In genomic region chr4:133592570-133592969, GRCm38 (mm10) we compare ENCODE assay signal across 10 mouse cellular contexts. TPM values are rescaled to one million over a fixed set of nuclear protein-coding genes. Genes with fewer than 3 reads are reported as not detected.
DNase-seq lines count a peak whose midpoint lies in the region; ATAC-seq and TF ChIP-seq lines count a peak whose summit lies in the region.
"Had no signal": no experiment of that assay in that cellular context is flagged by ENCODE, and none has a peak within 500 bp of the region (broad histone marks: within the 10 kb centered on the region; RNA-seq: fewer than 3 reads in every experiment).

No protein-coding gene starts in this region.

- no peak overlapping the region for H3K27ac ChIP-seq in forebrain, embryonic 10.5 days
- no peak overlapping the region for H3K27ac ChIP-seq in forebrain, embryonic 15.5 days (replicated peaks)
- no peak overlapping the region for H3K27ac ChIP-seq in kidney, embryonic 16.5 days (ENCODE audit: low read length)
- H3K27ac ChIP-seq in lung, embryonic 16.5 days (ENCODE audit: low read length): no peak overlapping the region
- no peak overlapping the region for H3K27ac ChIP-seq in small intestine, adult 2 months (ENCODE audit: insufficient read depth, low read depth, low read length)

- no peak for ATAC-seq in forebrain, embryonic 15.5 days (replicated peaks)
- ATAC-seq in granulocyte monocyte progenitor cell, adult 5-6 weeks (replicated peaks; ENCODE audit: poor library complexity, severe bottlenecking): peak; percentile 80
- peak; percentile 65 for ATAC-seq in kidney, embryonic 16.5 days (ENCODE audit: low FRiP score, low TSS enrichment)
- peak; percentile 67 for ATAC-seq in lung, embryonic 16.5 days (ENCODE audit: low read depth)
- ATAC-seq: Patski had no signal

- peaks cover 58% of the 10 kb centered on the region for H3K36me3 ChIP-seq in forebrain, embryonic 10.5 days (replicated peaks)
- H3K36me3 ChIP-seq in forebrain, embryonic 15.5 days: peaks cover 32% of the 10 kb centered on the region
- H3K36me3 ChIP-seq in kidney, embryonic 16.5 days (ENCODE audit: insufficient read depth, low read length): peaks cover 36% of the 10 kb centered on the region
- H3K36me3 ChIP-seq in lung, embryonic 16.5 days (ENCODE audit: control insufficient read depth, insufficient read depth, low read length): peaks cover 15% of the 10 kb centered on the region
- H3K36me3 ChIP-seq in small intestine, adult 2 months (ENCODE audit: control insufficient read depth, insufficient read depth, low read length): peaks cover 31% of the 10 kb centered on the region

- H3K4me2 ChIP-seq in forebrain, embryonic 15.5 days (replicated peaks): no peak overlapping the region
- H3K4me2 ChIP-seq in kidney, embryonic 16.5 days (replicated peaks; ENCODE audit: low read depth, low read length): no peak overlapping the region
- H3K4me2 ChIP-seq in lung, embryonic 16.5 days (ENCODE audit: low read depth, low read length): no peak overlapping the region

- 0 out of 2 replicates have a peak, but pooled peaks cover 7% of the 10 kb centered on the region for H3K4me1 ChIP-seq in forebrain, embryonic 10.5 days
- no peaks in the 10 kb centered on the region for H3K4me1 ChIP-seq in forebrain, embryonic 15.5 days
- H3K4me1 ChIP-seq in kidney, embryonic 16.5 days (ENCODE audit: insufficient read depth, low read length): 0 out of 2 replicates have a peak, but pooled peaks cover 3% of the 10 kb centered on the region
- no peaks in the 10 kb centered on the region for H3K4me1 ChIP-seq in lung, embryonic 16.5 days (replicated peaks; ENCODE audit: control insufficient read depth, insufficient read depth, low read length)
- H3K4me1 ChIP-seq in small intestine, adult 2 months (ENCODE audit: control insufficient read depth, insufficient read depth, insufficient read length, low read length): no peaks in the 10 kb centered on the region

- TF ChIP-seq POLR2A in small intestine, adult 2 months (IDR thresholded peaks at IDR 0.05; ENCODE audit: low read depth, low read length): no peak

- peaks cover 7% of the 10 kb centered on the region for H3K27me3 ChIP-seq in forebrain, embryonic 10.5 days (ENCODE audit: poor library complexity, severe bottlenecking)
- peaks cover 5% of the 10 kb centered on the region; the same call in 1 of the 2 replicates for H3K27me3 ChIP-seq in forebrain, embryonic 15.5 days
- H3K27me3 ChIP-seq in kidney, embryonic 16.5 days (ENCODE audit: insufficient read depth, low read length): no peaks in the 10 kb centered on the region
- H3K27me3 ChIP-seq in lung, embryonic 16.5 days (ENCODE audit: control insufficient read depth, insufficient read depth, low read depth, low read length): no peaks in the 10 kb centered on the region
- no peaks in the 10 kb centered on the region for H3K27me3 ChIP-seq in small intestine, adult 2 months (ENCODE audit: control insufficient read depth, insufficient read depth, low read length)
- H3K27me3 ChIP-seq: Patski had no signal

- no peak overlapping the region for H3K4me3 ChIP-seq in forebrain, embryonic 10.5 days
- no peak overlapping the region for H3K4me3 ChIP-seq in forebrain, embryonic 15.5 days
- no peak overlapping the region for H3K4me3 ChIP-seq in kidney, embryonic 16.5 days (ENCODE audit: low read length)
- no peak overlapping the region for H3K4me3 ChIP-seq in lung, embryonic 16.5 days (ENCODE audit: low read length)
- no peak overlapping the region for H3K4me3 ChIP-seq in small intestine, adult 2 months (ENCODE audit: low read depth, low read length)

- H3K9ac ChIP-seq in forebrain, embryonic 15.5 days (replicated peaks): no peak overlapping the region
- no peak overlapping the region for H3K9ac ChIP-seq in kidney, embryonic 16.5 days (replicated peaks; ENCODE audit: low read length)
- H3K9ac ChIP-seq in lung, embryonic 16.5 days (ENCODE audit: low read length): no peak overlapping the region

- H3K9me3 ChIP-seq in forebrain, embryonic 10.5 days: no peaks in the 10 kb centered on the region
- no peaks in the 10 kb centered on the region for H3K9me3 ChIP-seq in forebrain, embryonic 15.5 days
- H3K9me3 ChIP-seq in kidney, embryonic 16.5 days (ENCODE audit: low read length): no peaks in the 10 kb centered on the region
- H3K9me3 ChIP-seq in lung, embryonic 16.5 days (ENCODE audit: control insufficient read depth, low read length): no peaks in the 10 kb centered on the region

- DNase-seq in forebrain, embryonic 10.5 days (ENCODE audit: extremely low spot score, low spot score): peak; percentile 71
- peak; percentile 58 to 66 for DNase-seq in CD8-positive naive resting alpha-beta T cell, adult 2 months (ENCODE audit: low read depth in 2 of 2, low spot score in 2 of 2)
- peak; percentile 68 for DNase-seq in cerebellum, adult 9-10 months

- 35% methylated on average over 7 of the region's 7 CpGs for WGBS in forebrain, embryonic 10.5 days
- 30% methylated on average over 7 of the region's 7 CpGs for WGBS in forebrain, embryonic 15.5 days
- 30% methylated on average over 7 of the region's 7 CpGs for WGBS in kidney, embryonic 16.5 days
- WGBS in lung, embryonic 16.5 days: 28% methylated on average over 7 of the region's 7 CpGs
- 21% methylated on average over 7 of the region's 7 CpGs for WGBS in small intestine, adult 2 months

- TF ChIP-seq CTCF in small intestine, adult 2 months (IDR thresholded peaks at IDR 0.05; ENCODE audit: extremely low read depth, insufficient read length, insufficient replicate concordance, low read depth, low read length): peak; percentile 94; the same call in 1 of the 2 replicates

RNA-seq across cellular contexts. Expression of gene Gpn2, which starts 8.4 kb away (rescaled TPM):
- polyA plus RNA-seq in forebrain, embryonic 10.5 days (2016; fragmentation: Nextera tagmentation; extraction: Ambion mirVana): 27.2 and 30.3 TPM in 2 replicates
- 24.0 and 25.7 TPM in 2 replicates for polyA plus RNA-seq in forebrain, embryonic 15.5 days (2015; fragmentation: Nextera tagmentation; extraction: Ambion mirVana)
- total RNA-seq in granulocyte monocyte progenitor cell, adult 5-6 weeks (2014; fragmentation: Nextera tagmentation): 11.5 and 16.2 TPM in 2 replicates
- total RNA-seq in granulocyte monocyte progenitor cell, adult 5-6 weeks (2017): 21.3 and 27.2 TPM in 2 replicates
- polyA plus RNA-seq in kidney, embryonic 16.5 days (2015; fragmentation: Nextera tagmentation; extraction: Ambion mirVana): 20.9 and 21.0 TPM in 2 replicates
- 17.1 and 18.9 TPM in 2 replicates for polyA plus RNA-seq in lung, embryonic 16.5 days (2015; fragmentation: Nextera tagmentation; extraction: Ambion mirVana)
- 40.7 and 77.8 TPM in 2 replicates for polyA plus RNA-seq in small intestine, adult 2 months (2012; rRNA removed)

RNA-seq across cellular contexts. Expression of gene Sfn, which starts 9.4 kb away (rescaled TPM):
- 9.0 and 9.5 TPM in 2 replicates for polyA plus RNA-seq in forebrain, embryonic 10.5 days (2016; fragmentation: Nextera tagmentation; extraction: Ambion mirVana)
- 0.97 and 1.1 TPM in 2 replicates for polyA plus RNA-seq in forebrain, embryonic 15.5 days (2015; fragmentation: Nextera tagmentation; extraction: Ambion mirVana)
- 2.8 and 3.1 TPM in 2 replicates for total RNA-seq in granulocyte monocyte progenitor cell, adult 5-6 weeks (2014; fragmentation: Nextera tagmentation)
- total RNA-seq in granulocyte monocyte progenitor cell, adult 5-6 weeks (2017): 3.6 and 4.3 TPM in 2 replicates
- 20.7 and 21.4 TPM in 2 replicates for polyA plus RNA-seq in kidney, embryonic 16.5 days (2015; fragmentation: Nextera tagmentation; extraction: Ambion mirVana)
- polyA plus RNA-seq in lung, embryonic 16.5 days (2015; fragmentation: Nextera tagmentation; extraction: Ambion mirVana): 21.6 and 29.3 TPM in 2 replicates
- 175 and 423 TPM in 2 replicates for polyA plus RNA-seq in small intestine, adult 2 months (2012; rRNA removed)

RNA-seq across cellular contexts. Expression of gene Gpatch3, which starts 18.0 kb away (rescaled TPM):
- polyA plus RNA-seq in forebrain, embryonic 10.5 days (2016; fragmentation: Nextera tagmentation; extraction: Ambion mirVana): 10.0 and 10.4 TPM in 2 replicates
- polyA plus RNA-seq in forebrain, embryonic 15.5 days (2015; fragmentation: Nextera tagmentation; extraction: Ambion mirVana): 7.9 and 9.0 TPM in 2 replicates
- total RNA-seq in granulocyte monocyte progenitor cell, adult 5-6 weeks (2014; fragmentation: Nextera tagmentation): 4.2 and 17.8 TPM in 2 replicates
- total RNA-seq in granulocyte monocyte progenitor cell, adult 5-6 weeks (2017): 18.3 and 23.7 TPM in 2 replicates
- 7.5 and 8.3 TPM in 2 replicates for polyA plus RNA-seq in kidney, embryonic 16.5 days (2015; fragmentation: Nextera tagmentation; extraction: Ambion mirVana)
- polyA plus RNA-seq in lung, embryonic 16.5 days (2015; fragmentation: Nextera tagmentation; extraction: Ambion mirVana): 5.6 and 6.5 TPM in 2 replicates
- 4.1 and 7.3 TPM in 2 replicates for polyA plus RNA-seq in small intestine, adult 2 months (2012; rRNA removed)

RNA-seq across cellular contexts. Expression of gene Nr0b2, which starts 39.4 kb away (rescaled TPM):
- polyA plus RNA-seq in forebrain, embryonic 10.5 days (2016; fragmentation: Nextera tagmentation; extraction: Ambion mirVana): not detected in 2 replicates
- polyA plus RNA-seq in forebrain, embryonic 15.5 days (2015; fragmentation: Nextera tagmentation; extraction: Ambion mirVana): not detected in 2 replicates
- 4.0 and 6.4 TPM in 2 replicates for total RNA-seq in granulocyte monocyte progenitor cell, adult 5-6 weeks (2014; fragmentation: Nextera tagmentation)
- 1.4 and 2.0 TPM in 2 replicates for total RNA-seq in granulocyte monocyte progenitor cell, adult 5-6 weeks (2017)
- polyA plus RNA-seq in kidney, embryonic 16.5 days (2015; fragmentation: Nextera tagmentation; extraction: Ambion mirVana): 0.57 and 0.97 TPM in 2 replicates
- 0.57 and 0.62 TPM in 2 replicates for polyA plus RNA-seq in lung, embryonic 16.5 days (2015; fragmentation: Nextera tagmentation; extraction: Ambion mirVana)
- polyA plus RNA-seq in small intestine, adult 2 months (2012; rRNA removed): 1.8 and 23.0 TPM in 2 replicates
- total RNA-seq: left cerebral cortex, postnatal 10 days had no signal
- polyA plus RNA-seq: Patski had no signal

RNA-seq across cellular contexts. Expression of gene Nudc, which starts 46.8 kb away (rescaled TPM):
- 475 and 509 TPM in 2 replicates for polyA plus RNA-seq in forebrain, embryonic 10.5 days (2016; fragmentation: Nextera tagmentation; extraction: Ambion mirVana)
- polyA plus RNA-seq in forebrain, embryonic 15.5 days (2015; fragmentation: Nextera tagmentation; extraction: Ambion mirVana): 276 and 280 TPM in 2 replicates
- total RNA-seq in granulocyte monocyte progenitor cell, adult 5-6 weeks (2014; fragmentation: Nextera tagmentation): 246 and 253 TPM in 2 replicates
- 262 and 283 TPM in 2 replicates for total RNA-seq in granulocyte monocyte progenitor cell, adult 5-6 weeks (2017)
- 293 and 321 TPM in 2 replicates for polyA plus RNA-seq in kidney, embryonic 16.5 days (2015; fragmentation: Nextera tagmentation; extraction: Ambion mirVana)
- polyA plus RNA-seq in lung, embryonic 16.5 days (2015; fragmentation: Nextera tagmentation; extraction: Ambion mirVana): 261 and 267 TPM in 2 replicates
- polyA plus RNA-seq in small intestine, adult 2 months (2012; rRNA removed): 9.3 and 16.1 TPM in 2 replicates
